Mouse (Mus musculus) CH12.LX (cell line): ENCODE measurements at regions not wholly inside any gene's neighbourhood (a gene's known extent, or its start where the extent isn't known, plus 50 kb on each side); places are given as distances from the start of the nearest gene placed in this dataset.

Experiments used
- BHLHE40 ChIP-seq: IDR thresholded peaks from 2 replicates; pipeline ENCODE4 v1.6.1; 2011; ENCODE audit warnings: mild to moderate bottlenecking, low read depth, low read length, improper control_type of control experiment
- CTCF ChIP-seq, 2 experiments: IDR thresholded peaks in 1 of 2; conservative IDR thresholded peaks in 1 of 2; 2 replicates each; pipeline ENCODE4 v1.5.1; 2011 to 2012; ENCODE audit warnings: low read depth in 2 of 2, low read length in 2 of 2, improper control_type of control experiment in 1 of 2, inconsistent platforms in 1 of 2, mild to moderate bottlenecking in 1 of 2, moderate library complexity in 1 of 2
- E2F4 ChIP-seq: IDR thresholded peaks from 2 replicates; pipeline ENCODE4 v1.6.1; 2011; ENCODE audit warnings: low read depth, low read length, improper control_type of control experiment; ENCODE audit not compliant: insufficient replicate concordance
- HCFC1 ChIP-seq: IDR thresholded peaks from 2 replicates; pipeline ENCODE4 v1.6.1; 2012; ENCODE audit warnings: low read depth, mild to moderate bottlenecking, inconsistent platforms, low read length, improper control_type of control experiment
- MAFK ChIP-seq: IDR thresholded peaks from 2 replicates; pipeline ENCODE4 v1.6.1; 2011; ENCODE audit warnings: low read length, improper control_type of control experiment; ENCODE audit not compliant: insufficient replicate concordance
- MEF2A ChIP-seq: IDR thresholded peaks from 2 replicates; pipeline ENCODE4 v1.6.1; 2014; ENCODE audit warnings: low read depth, mild to moderate bottlenecking, inconsistent platforms, low read length, improper control_type of control experiment, borderline replicate concordance
- NRF1 ChIP-seq: IDR thresholded peaks from 2 replicates; pipeline ENCODE4 v1.6.1; 2014; ENCODE audit warnings: low read depth, mild to moderate bottlenecking, inconsistent platforms, low read length, improper control_type of control experiment, moderate library complexity
- POLR2A ChIP-seq: IDR thresholded peaks from 2 replicates; pipeline ENCODE4 v1.6.1; 2011; ENCODE audit warnings: low read depth, mild to moderate bottlenecking, improper control_type of control experiment, low read length
- TBP ChIP-seq: conservative IDR thresholded peaks from 2 replicates; pipeline ENCODE4 v1.6.1; 2011; ENCODE audit warnings: low read depth, low read length, improper control_type of control experiment
- TCF12 ChIP-seq: IDR thresholded peaks from 2 replicates; pipeline ENCODE4 v1.6.1; 2014; ENCODE audit warnings: low read depth, mild to moderate bottlenecking, inconsistent platforms, low read length, improper control_type of control experiment
- USF1 ChIP-seq: IDR thresholded peaks from 2 replicates; pipeline ENCODE4 v1.6.1; 2014; ENCODE audit warnings: low read depth, mild to moderate bottlenecking, inconsistent platforms, low read length, improper control_type of control experiment

DNA sequence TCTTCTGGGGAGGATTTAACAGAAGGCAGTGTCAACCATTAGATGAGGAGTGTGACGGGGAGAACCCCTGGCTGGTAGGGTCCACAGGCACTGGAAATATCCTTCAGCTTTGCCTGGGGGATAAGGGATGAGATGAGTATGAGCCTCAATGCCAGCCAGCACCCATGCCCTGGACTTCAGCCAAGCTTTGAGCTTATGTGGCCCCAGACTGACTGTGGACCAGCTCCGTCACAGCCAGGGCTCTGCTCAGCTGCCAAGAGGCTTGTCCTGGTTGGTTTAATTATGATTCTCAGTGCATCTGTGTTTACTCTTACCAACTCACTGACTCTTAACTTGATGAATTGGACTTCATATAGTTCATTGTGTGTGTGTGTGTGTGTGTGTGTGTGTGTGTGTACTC is 165.8 kb downstream of the Mex3b start:
- TF ChIP-seq E2F4, result no peak
- no peak for TF ChIP-seq CTCF (conservative IDR thresholded peaks at IDR 0.05 in 1 of 2, IDR thresholded peaks at IDR 0.05 in 1 of 2; ENCODE audit: low read depth in 2 of 2, low read length in 2 of 2)
- TF ChIP-seq TCF12, result no peak
- TF ChIP-seq USF1, result no peak
- no peak for TF ChIP-seq HCFC1
- no peak for TF ChIP-seq POLR2A
- TF ChIP-seq MEF2A, result no peak
- TF ChIP-seq MAFK, result no peak
- no peak for TF ChIP-seq NRF1
- no peak for TF ChIP-seq TBP
- no peak for TF ChIP-seq BHLHE40
